Mouse (Mus musculus) T-cell, adult 2 months (primary cell): ENCODE data around the gene Hykk.

ENCODE experiments used
- DNase-seq: peaks from one replicate; pipeline ENCODE4 v3.0.0; 2022; ENCODE audit warnings: low spot score

Hykk gene

GRCm38 (mm10) chr9:54981291-54982191 is 64.5 kb downstream of the Hykk start:
- DNase-seq, result peak; percentile 10

GRCm38 (mm10) chr9:54982401-54982800 is 65.3 kb downstream of the Hykk start:
- no peak for DNase-seq

GRCm38 (mm10) chr9:54990362-54990761 is 73.3 kb downstream of the Hykk start:
- no peak for DNase-seq

DNA sequence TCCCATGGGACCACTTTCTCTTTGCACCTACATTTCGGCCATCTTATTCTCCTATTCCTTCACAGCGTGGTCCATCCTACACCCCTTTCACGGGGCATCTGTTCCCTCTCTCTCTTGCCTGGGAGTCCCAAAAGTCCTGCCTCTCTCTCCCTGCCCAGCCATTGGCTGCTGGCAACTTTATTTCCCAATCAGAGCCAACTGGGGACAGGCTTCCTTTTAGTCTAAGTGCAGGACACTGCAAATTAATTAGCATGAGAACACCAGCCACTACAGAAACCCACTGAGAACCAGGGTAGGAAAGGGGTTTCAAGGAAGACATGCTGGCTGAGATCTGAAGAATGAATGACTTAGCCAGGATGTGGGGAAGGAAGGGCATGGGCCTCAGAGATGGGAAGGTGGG is 77.3 kb downstream of the Hykk start:
- DNase-seq, result no peak

GRCm38 (mm10) chr9:54995645-54996044 is 78.6 kb downstream of the Hykk start:
- DNase-seq, result no peak
